ENCODE assay signal across 16 mouse cellular contexts in the genomic region with DNA sequence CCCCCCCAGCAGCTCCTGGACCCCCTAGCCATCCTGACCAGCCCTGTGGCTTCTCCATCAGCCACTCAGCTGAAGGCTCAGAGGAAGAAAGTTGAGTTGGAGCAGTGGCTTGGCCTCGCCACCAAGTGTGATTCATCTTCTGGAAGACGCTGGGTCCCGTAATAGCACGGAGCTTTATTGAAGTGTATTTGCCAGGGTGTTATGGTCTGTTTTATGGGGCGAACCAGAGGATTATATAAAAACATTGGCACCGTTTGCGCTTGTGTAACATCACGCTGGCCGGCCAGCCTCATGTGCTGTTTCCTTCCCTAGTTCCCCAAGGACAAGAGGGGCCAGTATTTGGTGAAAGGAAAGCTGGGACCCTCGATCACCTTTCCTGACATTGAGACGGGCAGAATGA. TPM values are rescaled to one million over a fixed set of nuclear protein-coding genes. Genes with fewer than 3 reads are reported as not detected.
A peak's percentile ranks its signal among the peaks of the same experiment; 100 is the strongest.
DNase-seq lines count a peak whose midpoint lies in the region; ATAC-seq lines count a peak whose summit lies in the region.
"Had no signal": no experiment of that assay in that cellular context is flagged by ENCODE, and none has a peak within 500 bp of the region (broad histone marks: within the 10 kb centered on the region; RNA-seq: fewer than 3 reads in every experiment).

No protein-coding gene starts in this region.

- ATAC-seq in midbrain, embryonic 13.5 days = no peak
- no peak for ATAC-seq in liver, embryonic 12.5 days

- no peak overlapping the region for H3K27ac ChIP-seq in heart, embryonic 10.5 days
- no peak overlapping the region for H3K27ac ChIP-seq in midbrain, embryonic 13.5 days
- H3K27ac ChIP-seq in liver, embryonic 12.5 days = no peak overlapping the region
- H3K27ac ChIP-seq: embryonic facial prominence, embryonic 13.5 days; liver, embryonic 14.5 days had no signal

- no peaks in the 10 kb centered on the region for H3K9me3 ChIP-seq in heart, embryonic 10.5 days
- H3K9me3 ChIP-seq in midbrain, embryonic 13.5 days = no peaks in the 10 kb centered on the region
- H3K9me3 ChIP-seq in liver, embryonic 12.5 days (replicated peaks) = no peaks in the 10 kb centered on the region
- H3K9me3 ChIP-seq: embryonic facial prominence, embryonic 13.5 days had no signal

- DNase-seq in heart, adult 11 months = peak; percentile 80
- DNase-seq in heart, embryonic 10.5 days (ENCODE audit: low spot score) = no peak
- peak; percentile 80 for DNase-seq in brain, adult 2 months (ENCODE audit: low read depth, low spot score)
- DNase-seq in cerebellum, postnatal 25 days = peak; percentile 65
- no peak for DNase-seq in lung, postnatal 36 days
- DNase-seq in urinary bladder, postnatal 10 days (ENCODE audit: low spot score) = no peak
- DNase-seq: adrenal gland, postnatal 14 days; heart, adult 18-20 months; heart, postnatal 14 days; kidney, adult 2 months; lung, postnatal 4 days had no signal

- H3K36me3 ChIP-seq in heart, embryonic 10.5 days = no peaks in the 10 kb centered on the region
- H3K36me3 ChIP-seq in midbrain, embryonic 13.5 days = no peaks in the 10 kb centered on the region
- no peaks in the 10 kb centered on the region for H3K36me3 ChIP-seq in liver, embryonic 12.5 days
- H3K36me3 ChIP-seq: embryonic facial prominence, embryonic 13.5 days had no signal

- 0 out of 2 replicates have a peak overlapping the region, but pooled peaks have one; percentile 73 for H3K9ac ChIP-seq in midbrain, embryonic 13.5 days (replicated peaks)
- no peak overlapping the region for H3K9ac ChIP-seq in liver, embryonic 12.5 days
- H3K9ac ChIP-seq: embryonic facial prominence, embryonic 13.5 days; liver, embryonic 14.5 days had no signal

- H3K4me2 ChIP-seq in midbrain, embryonic 13.5 days (replicated peaks) = peak overlapping the region; percentile 65
- no peak overlapping the region for H3K4me2 ChIP-seq in liver, embryonic 12.5 days
- H3K4me2 ChIP-seq: embryonic facial prominence, embryonic 13.5 days had no signal

- H3K4me1 ChIP-seq in heart, embryonic 10.5 days = peaks cover 8% of the 10 kb centered on the region
- H3K4me1 ChIP-seq in midbrain, embryonic 13.5 days (replicated peaks) = peaks cover 30% of the 10 kb centered on the region
- no peaks in the 10 kb centered on the region for H3K4me1 ChIP-seq in liver, embryonic 12.5 days

- peaks cover 94% of the 10 kb centered on the region for H3K27me3 ChIP-seq in heart, embryonic 10.5 days (ENCODE audit: insufficient read depth, poor library complexity, severe bottlenecking)
- H3K27me3 ChIP-seq in midbrain, embryonic 13.5 days = peaks cover 50% of the 10 kb centered on the region
- peaks cover 90% of the 10 kb centered on the region for H3K27me3 ChIP-seq in liver, embryonic 12.5 days (replicated peaks)

- no peak overlapping the region for H3K4me3 ChIP-seq in heart, embryonic 10.5 days
- H3K4me3 ChIP-seq in midbrain, embryonic 13.5 days (replicated peaks) = peak overlapping the region; percentile 53; the same call in 1 of the 2 replicates
- no peak overlapping the region for H3K4me3 ChIP-seq in liver, embryonic 12.5 days
- H3K4me3 ChIP-seq: embryonic facial prominence, embryonic 13.5 days; myocyte had no signal

- WGBS in heart, embryonic 10.5 days = 73% methylated on average over 11 of the region's 11 CpGs
- 89% methylated on average over 11 of the region's 11 CpGs for WGBS in midbrain, embryonic 13.5 days
- WGBS in liver, embryonic 12.5 days (ENCODE audit: insufficient replicate concordance) = 69% methylated on average over 11 of the region's 11 CpGs

RNA-seq across cellular contexts. Expression of a gene that starts 2.0 kb away (rescaled TPM):
- polyA plus RNA-seq in heart, embryonic 10.5 days (2016; fragmentation: Nextera tagmentation; extraction: Ambion mirVana) = not detected in 2 replicates
- polyA plus RNA-seq in midbrain, embryonic 13.5 days (2015; fragmentation: Nextera tagmentation; extraction: Ambion mirVana) = 13.7 and 14.1 TPM in 2 replicates
- polyA plus RNA-seq in liver, embryonic 12.5 days (2016; fragmentation: Nextera tagmentation; extraction: Ambion mirVana) = not detected in 2 replicates

Comparison
In these comparisons a context has a peak if more than half of its experiments do, and no peak if none do; other contexts are left out.
1. DNase-seq: peak in heart, adult 11 months (single experiment), brain, adult 2 months (single experiment) and cerebellum, postnatal 25 days (2 of 2); none in heart, embryonic 10.5 days (single experiment), lung, postnatal 36 days (single experiment) and urinary bladder, postnatal 10 days (single experiment).
2. RNA of a gene that starts 2.0 kb away (polyA plus RNA-seq): 13.7 to 14.1 TPM in midbrain, embryonic 13.5 days; not detected in heart, embryonic 10.5 days and not detected in liver, embryonic 12.5 days; every median in the first group is over 10 times any median in the second.